Mouse (Mus musculus): ENCODE measurements around the gene Mrpl54.
A peak's percentile ranks its signal among the peaks of the same experiment; 100 is the strongest.

Mrpl54 gene

DNA sequence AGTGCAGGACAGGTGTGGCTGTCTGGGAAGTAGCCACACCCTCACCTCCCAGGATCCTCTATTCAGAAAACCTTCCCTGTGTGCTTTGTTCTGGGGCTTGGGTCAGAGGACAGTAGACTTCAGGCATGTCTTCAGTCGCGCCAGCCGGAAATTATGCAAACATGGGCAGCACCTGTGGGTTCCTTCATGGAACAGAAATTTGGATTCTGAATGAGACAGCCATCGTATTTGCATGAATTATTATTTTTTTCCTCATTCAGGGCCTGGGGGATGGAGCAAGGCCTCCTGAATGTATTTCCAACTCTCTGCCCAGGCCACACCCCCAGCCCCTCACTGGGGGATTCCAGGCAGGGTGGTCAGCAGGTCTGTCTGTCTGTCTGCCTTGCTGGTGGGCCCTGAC is 5.7 kb downstream of the Mrpl54 start:
- DNase-seq (ENCODE audit: low read depth): no peak

DNA sequence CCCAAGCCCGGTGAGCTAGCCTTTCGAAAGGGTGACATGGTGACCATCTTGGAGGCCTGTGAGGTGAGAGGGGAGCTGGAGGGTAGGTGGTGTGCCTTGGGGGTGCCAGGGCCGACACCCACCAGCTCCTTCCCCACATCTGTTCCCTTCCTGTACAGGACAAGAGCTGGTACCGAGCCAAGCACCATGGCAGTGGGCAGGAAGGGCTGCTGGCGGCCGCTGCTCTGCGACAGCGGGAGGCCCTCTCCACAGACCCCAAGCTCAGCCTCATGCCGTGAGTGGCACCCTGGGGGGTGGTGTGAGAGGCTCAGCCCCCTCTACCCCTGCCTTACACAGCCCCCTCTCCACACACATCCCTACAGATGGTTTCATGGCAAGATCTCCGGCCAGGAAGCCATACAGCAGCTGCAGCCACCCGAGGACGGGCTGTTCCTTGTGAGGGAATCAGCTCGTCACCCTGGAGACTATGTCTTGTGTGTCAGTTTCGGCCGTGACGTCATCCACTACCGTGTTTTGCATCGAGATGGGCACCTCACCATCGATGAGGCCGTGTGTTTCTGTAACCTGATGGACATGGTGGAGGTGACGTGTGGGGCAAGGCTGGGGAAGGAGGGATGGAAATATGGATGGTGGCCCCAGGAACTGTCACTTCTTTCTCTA is 7.4 kb downstream of the Mrpl54 start:
- no peak for DNase-seq (ENCODE audit: low read depth)

DNA sequence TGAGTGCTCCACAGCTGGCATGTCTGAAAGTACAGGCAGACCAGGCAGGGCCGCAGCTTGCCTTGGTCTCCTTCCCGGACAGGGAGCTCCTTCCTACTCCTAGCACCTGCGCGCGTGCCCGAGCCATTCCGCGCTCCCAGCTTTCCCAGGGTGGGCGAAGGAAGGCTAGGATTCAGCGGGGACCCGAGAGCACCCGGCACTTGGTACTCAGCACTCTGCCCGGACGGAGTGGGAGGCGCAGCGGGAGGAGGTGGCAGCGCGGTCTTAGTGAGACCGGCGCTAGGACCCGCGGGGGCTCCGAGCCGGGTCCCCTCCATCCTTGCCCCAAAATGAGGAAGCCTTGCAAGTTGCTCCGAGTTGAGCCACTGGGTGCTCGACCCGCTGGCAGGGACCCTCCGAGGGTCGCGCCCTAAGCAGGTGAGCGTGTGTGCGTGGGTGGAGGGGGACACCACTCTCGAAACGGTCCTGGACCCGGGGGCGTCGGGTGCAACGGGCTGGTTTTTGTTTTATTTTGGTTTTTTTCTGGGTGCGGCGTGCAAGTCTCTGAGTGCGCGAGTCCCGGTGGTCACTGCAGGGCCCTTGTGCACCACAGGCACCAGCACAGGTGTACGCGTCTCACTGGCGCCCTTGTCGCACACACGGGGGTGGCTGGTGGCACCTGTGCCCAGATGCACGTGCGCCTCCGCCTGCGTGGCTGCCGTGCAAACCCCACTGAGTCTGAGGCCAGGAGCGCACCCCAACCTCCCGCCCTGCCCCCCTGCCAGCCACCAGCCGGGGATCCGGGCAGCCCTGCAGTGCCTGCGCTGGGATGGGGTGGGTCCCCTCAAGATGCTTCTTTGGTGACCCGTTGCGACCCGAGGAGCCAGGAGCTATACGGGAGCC is 9.3 kb downstream of the Mrpl54 start:
- DNase-seq (ENCODE audit: low read depth): peak; percentile 66

DNA sequence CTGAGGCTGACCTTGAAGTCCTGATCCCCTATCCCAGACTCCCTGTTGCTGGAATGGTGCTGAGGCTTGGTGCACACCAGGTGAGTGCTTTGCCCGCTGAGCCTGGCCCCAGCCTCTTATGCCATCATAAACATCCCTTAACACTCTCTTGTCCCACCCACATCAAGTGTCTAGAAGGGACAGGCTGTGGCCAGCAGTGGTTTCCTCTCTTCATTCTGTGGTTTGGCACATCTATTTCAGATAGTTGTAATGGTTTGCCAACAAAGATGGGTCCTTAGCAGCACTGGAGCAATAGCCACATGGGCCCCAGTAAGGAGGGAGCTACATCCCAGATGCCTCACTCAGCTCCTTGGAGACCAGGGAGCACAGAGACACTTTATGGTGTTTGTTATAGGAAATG is 11.8 kb downstream of the Mrpl54 start:
- peak; percentile 66 for DNase-seq (ENCODE audit: low read depth)

DNA sequence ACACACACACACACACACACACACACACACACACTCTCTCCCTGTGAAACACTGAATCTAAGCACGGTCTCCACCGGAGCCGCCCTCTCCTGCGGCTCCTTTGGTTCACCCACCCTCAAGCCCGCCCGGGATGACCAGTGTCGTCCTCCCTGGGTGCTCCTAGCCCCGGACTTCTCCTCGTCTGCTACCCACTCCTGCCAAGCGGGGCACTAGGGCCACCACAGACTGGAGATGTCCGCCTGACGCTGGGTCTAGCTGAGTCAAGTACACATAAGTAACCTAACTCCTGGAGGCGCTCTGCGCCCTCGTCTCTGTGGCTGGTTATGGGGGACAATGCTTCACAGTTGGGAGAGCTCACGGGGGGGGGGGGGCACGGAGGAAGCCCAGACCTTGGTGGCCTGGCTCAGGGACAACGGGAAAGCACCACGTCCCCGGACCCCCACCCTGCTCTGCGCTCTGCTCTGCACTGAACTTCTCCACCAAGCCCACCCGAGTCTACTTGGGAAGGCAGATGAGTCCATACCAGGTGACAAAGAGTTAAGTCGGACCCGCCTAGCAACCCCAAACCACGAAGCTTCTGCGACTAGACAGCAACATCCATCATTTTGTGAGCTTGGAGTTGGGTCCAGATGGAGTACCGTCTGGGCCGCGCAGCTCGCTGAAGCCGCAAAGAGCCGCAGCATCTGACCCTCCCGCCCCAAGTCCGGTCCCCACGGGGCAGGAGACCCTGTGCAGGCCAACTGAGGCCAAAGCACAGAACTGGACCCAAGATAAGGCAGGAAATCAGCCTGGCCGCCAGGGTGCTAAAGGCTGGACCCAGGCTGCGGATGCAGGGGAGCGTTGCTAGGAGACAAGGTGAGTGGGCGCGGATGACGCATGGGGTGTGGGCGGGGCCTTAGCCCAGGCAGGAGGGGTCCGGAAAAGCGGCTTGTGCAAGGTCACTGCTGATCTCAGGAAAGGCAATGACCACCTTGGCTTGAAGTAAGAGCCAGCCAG is 14.0 kb downstream of the Mrpl54 start, which contains the start of gene Matk:
Gene Matk, plus strand, starts transcription at position 512 of the 996 bp plus-strand sequence.
- DNase-seq (ENCODE audit: low read depth): peak; percentile 90

DNA sequence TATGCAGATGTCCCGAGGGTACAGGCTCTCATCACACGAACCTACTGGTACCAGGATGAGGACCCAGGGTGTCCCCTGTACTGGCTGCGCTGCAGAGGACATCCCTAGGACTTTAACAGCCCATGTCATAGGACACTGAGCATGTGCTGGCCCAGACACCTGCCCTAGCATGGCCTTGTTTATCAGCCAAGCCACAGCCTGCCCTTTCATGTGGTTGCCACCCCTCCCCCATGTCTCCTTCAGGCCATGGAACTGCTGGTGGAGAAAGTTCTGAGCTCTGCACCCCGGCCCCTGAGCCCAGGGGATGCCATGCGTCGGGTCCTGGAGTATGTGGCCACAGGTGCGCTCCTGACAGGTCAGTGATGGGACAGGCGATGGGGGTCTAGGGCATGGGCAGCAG is 17.3 kb downstream of the Mrpl54 start:
- DNase-seq (ENCODE audit: low read depth): peak; percentile 59

DNA sequence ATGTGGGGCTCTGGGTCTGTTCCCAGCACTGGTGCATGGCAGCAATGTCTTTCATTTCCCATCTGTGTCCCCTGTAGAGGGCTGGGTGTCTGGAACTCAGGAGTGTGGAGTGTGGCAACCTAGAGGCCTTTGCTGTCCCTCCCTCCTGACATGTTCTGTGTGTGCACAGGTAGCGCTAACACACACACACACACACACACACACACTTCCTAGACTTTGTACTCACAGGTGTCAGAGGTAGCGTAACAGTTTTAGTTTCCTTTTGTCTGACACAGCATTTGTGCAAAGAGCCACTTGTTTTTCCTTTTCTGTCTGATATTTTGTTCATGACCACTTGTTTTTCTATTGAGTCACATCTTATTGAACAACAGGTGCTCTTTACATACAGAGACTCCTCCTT is 18.9 kb downstream of the Mrpl54 start:
- peak; percentile 83 for DNase-seq (ENCODE audit: low read depth)

DNA sequence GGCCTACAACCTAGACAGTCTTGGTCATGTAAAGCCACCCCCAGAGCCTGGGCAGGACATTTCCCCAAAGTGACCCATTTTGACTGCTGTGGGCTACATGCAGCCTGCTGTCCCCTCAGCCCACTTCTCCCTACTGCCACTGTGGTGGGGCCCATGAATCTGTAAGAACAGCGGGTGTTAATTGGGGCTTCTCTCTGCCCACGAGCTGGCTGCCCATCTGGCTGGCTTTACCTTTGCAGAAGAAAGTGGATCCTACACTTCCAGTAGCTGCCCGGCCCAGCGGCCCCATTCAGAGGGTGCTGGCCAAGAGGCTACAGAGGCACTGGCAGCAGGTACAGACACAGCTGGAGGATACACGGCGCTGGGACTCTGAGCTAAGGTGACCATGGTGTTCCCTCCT is 21.6 kb downstream of the Mrpl54 start:
- no peak for DNase-seq (ENCODE audit: low read depth)

DNA sequence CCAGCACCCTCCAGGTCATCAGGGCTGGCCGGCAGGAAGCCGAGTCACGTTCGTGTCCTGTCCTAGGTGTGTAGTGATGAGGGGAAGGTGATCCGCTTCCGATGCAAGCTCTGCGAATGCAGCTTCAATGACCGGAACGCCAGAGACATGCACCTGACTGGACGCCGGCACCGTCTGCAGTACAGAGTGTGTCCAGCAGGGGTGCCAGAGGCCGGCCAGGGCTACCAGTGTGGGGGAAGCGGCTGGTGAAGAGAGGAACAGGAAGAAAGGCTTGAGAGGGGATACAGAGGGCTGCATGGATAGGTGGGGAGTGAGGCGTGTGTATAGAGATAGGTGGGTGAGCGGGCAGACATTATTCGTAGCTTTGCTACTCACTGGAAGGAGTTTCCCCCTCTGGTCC is 22.1 kb downstream of the Mrpl54 start:
- DNase-seq (ENCODE audit: low read depth): peak; percentile 87

DNA sequence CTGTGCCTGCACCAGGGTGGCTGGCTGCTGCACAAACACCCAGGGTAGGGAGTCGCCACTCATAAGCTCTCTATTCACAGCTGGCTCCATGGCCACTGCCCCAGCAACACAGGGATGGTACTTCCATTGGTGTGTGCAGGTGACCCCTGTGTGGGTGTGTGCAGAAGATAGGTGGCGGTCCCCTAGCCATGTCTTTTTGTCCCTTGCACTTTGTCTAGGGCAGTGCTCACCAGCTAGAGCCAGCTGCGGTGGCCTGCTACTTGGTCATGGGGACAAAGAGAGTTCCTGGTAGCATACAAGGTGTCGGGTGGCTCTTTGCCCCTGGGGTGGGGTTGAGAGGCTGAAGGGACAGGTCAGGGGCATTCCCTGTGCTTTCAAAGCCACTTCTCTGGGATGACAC is 22.6 kb downstream of the Mrpl54 start:
- DNase-seq (ENCODE audit: low read depth): peak; percentile 28

DNA sequence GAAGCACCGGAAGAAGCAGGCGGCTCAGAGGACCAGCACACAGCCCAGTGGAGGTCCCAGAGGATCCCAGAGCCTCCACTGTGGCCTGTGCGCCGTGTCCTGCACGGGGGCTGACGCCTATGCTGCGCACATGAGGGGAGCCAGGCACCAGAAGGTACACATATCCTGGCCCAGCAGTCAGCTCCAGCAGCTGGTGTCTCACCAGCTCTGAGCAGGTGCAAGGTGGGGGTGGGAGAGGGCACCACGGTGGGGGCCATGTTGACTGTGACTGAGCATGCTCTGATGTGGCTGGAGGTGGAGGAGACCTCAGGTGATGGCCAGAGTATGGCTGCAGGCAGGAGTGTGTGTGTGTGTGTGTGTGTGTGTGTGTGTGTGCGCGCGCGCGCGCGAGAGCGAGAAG is 24.7 kb downstream of the Mrpl54 start:
- no peak for DNase-seq (ENCODE audit: low read depth)

DNA sequence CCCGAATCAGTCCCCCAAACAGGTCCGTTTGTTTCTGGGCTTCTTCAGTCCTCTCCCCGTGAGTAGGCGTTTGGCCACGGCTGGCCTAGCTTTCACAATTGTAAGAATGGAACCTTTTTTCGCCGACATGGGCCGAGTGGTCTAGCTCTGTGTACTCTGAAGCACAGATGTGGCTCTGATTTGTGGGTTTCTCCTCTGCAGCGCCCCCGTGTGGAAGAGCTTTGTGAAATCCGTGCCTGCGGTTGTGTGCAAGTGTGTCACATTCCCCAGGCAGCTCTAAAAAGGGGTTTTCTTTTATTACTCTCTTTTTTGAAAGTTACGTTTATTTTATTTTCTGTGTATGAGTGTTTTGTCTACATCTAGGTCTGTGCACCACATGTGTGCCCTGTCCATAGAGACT is 25.9 kb downstream of the Mrpl54 start:
- peak; percentile 90 for DNase-seq (ENCODE audit: low read depth)

DNA sequence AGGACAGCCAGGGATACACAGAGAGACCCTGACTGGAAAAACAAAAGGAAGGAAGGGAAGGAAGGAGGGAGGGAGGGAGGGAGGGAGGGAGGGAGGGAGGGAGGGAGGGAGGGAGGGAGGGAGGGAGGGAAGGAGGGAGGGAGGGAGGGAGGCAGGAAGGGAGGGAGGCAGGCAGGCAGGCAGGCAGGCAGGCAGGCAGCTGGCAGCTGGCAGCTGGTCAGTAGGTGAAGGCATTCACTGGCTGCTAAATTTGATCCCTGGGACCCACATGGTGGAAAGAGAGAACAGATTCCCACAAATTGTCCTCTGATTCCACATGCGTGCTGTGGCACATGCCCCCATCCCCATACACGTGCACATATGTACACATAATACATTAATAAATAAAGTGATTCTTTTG is 28.1 kb downstream of the Mrpl54 start:
- DNase-seq (ENCODE audit: low read depth): no peak

DNA sequence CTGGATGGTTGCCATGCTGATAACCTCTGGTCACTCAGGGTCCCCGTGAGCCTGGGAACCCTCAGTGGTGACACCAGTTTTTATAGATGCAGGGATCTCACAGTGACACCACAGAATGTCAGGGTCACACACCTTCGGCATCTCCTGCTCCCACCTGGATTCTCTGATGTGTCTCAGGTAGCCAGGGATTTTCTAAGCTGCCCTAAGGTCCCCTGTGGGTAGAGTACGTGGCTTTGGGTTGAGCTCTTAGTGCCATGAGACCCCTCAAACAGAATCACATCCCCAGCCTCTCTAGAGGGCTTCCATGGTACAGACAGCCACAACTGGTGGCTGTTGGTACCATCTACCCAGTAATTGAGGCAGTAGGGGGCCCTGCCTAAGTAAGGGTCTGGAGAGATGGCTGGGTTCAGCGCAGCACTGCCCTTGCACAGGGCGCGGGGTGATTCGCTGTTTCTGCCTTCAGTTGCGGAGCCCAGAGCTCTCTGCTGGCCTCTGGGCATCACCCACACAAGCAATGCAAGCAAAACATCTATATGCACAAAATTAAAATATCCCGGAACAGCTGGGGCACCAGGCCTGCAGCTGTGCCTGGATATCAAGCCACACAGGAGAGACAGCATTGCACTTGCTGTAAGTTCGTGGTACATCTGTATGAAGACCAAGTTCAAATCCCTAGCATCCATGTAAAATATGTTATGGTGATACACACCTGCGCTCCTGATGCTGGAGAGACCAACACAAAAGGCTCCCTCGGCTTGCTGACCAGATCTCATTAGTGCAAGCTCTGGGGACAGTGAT is 30.1 kb downstream of the Mrpl54 start:
- DNase-seq (ENCODE audit: low read depth): no peak

DNA sequence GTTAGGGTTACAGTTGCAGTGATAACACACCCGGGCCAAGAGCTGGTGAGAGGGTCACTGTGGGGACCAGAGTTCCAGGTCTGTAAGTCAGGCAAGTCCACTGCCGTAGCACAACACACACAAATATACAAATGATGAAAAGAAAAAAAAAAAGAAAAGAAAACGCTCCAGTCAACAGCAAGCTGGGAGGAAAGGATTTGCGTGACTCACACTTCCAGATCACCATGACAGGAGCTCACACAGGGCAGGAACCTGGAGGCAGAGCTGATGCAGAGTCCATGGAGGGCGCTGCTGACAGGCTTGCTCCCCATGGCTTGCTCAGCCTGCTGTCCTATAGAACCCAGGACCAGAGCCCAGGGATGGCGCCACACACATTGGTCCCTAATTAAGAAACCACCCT is 32.5 kb downstream of the Mrpl54 start:
- DNase-seq (ENCODE audit: low read depth): peak; percentile 16

DNA sequence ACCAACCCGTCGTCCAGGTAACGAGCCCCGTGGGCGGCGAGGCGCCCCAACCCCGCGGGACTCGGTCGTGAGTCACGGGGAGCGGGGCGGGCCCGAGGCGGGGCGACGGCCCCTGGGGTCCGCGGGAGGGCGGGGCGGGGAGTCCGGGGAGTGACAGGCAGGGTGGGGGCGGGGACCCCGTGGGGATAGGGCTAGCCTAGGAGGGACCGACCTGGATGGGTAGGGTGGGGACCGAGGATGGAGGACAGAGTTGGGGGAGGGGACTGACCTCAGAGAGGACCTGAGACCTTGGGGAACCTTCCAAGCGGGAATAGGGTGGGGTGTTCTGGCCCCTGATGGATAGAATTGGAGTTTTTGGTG is 33.5 kb downstream of the Mrpl54 start:
- no peak for DNase-seq (ENCODE audit: low read depth)

DNA sequence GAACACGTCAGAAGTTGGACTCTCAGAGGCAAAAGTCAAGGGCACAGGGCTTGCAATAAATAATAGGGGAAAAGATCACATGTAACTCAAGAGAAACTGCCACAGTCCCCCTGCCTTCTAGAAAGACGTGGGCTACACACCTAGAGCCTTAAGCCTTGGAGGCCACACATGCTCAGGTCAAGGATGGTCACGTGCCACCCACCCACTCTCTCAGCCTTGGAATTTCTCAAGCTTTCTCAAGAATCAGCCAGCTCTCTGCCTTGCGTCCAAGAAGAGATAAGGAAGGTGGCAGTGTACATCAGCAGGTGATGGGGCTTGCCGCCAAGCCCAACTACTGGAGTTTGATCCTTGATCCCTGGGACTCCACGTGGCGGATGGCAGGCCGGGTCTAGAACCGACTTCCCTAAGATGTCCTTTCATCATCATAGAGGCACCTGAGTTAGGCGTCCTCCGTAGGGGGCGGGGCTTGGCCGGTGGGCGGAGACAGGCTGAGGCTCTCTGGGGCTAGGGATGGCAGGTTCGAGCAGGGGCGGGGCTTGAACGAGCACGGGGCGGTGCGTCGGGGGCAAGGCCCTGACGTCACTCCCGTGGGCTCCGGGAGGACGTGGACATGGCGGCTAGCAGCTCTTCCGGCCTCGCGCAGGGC is 34.0 kb downstream of the Mrpl54 start, which contains the start of gene Zfr2:
Gene Zfr2, plus strand, starts transcription at position 576 of the 646 bp plus-strand sequence.
- DNase-seq (ENCODE audit: low read depth): peak; percentile 98

DNA sequence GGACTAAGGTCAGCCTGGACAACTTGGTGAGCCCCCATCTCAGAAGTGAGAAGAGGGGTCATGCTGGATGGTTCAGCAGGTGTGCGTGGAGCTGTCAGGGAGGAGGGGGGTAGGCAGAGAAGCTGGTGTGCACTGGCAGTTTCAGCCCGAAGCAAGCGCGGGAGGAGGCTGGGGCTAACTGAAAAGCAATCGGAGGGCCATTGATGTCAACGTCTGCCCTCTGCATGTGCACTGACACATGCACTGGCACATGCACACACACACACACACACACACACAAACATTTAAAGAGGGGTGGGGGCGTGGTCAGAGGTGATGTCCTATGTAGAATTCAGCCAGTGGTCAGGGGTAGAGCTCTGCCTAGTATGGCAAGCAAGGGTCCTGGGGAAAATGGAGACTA is 35.3 kb downstream of the Mrpl54 start:
- no peak for DNase-seq (ENCODE audit: low read depth)

DNA sequence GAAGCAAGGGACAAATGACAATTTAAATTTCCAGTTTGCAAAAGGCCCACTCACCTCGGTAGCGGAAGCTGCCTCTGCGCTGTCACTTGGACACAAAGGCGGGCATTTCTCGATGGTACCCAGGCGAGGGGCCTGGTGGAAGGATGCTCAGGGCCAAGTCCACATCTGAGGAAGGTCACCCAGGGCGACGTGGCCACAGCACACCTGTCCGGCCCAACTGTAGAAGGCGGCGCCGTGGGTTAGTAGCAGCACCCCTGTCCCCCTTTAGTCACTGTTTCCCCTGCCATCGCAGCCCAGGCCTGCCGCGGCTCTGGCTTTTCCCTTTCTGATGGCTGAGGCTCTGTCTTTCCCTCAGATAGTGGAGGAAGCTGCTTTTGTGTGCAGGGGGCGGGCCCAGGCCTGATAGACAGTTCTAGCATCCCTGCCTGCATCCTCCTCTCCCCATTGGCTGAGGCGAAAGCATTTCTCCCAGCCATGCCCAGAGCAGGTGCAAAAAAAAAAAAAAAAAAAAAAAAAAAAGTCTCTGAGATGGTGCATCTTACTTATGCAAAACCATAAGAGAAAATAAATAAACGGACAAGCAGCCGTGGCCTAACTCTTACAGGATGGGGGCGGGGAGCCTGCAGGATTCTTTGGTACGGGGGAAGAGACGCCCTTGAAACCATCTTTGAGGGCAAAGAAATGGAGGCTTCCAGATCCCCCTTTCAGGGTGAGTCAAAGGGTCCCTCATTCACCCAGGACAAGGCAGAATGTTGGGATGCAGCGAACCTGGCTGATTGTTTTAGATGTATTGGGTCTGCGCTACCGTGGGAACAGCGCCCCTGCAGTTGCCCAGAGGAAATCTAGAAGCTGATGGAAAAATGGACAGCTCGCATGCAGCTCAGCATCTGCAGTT is 36.0 kb downstream of the Mrpl54 start, which contains the start of gene Atcay:
Gene Atcay, minus strand, starts transcription at position 396 of the 895 bp plus-strand sequence.
- DNase-seq (ENCODE audit: low read depth): peak; percentile 82

All from induced T-regulatory cell, adult 2 months (primary cell).